Mouse (Mus musculus) T-helper 17 cell (primary cell): ENCODE data around the gene Pacs2.

Source experiments
- in situ Hi-C, 2 experiments: fragments of 300-600 bp; cut with MboI, MseI; formaldehyde crosslinking; loops; 1 replicate in 1 of 2; 2 replicates in 1 of 2; pipeline ENCODE4 v1.15.1; 2025; ENCODE audit warnings: high pct_unique_total_duplicates in 2 of 2

Pacs2 gene

GRCm38 (mm10) chr12:113013604-113014558 is at the start of gene Pacs2:
TSS of gene Pacs2 (plus strand) at chr12:113014508.
- in situ Hi-C loops: no loop called here

GRCm38 (mm10) chr12:112965783-112966182 is 48.5 kb upstream of the Pacs2 start:
- in situ Hi-C loops: no loop called here

- in situ Hi-C loops: no loop called here
Observed at GRCm38 (mm10) chr12:112968943-112969342, 45.4 kb upstream of the Pacs2 start.

- in situ Hi-C loops: no loop called here
Observed at GRCm38 (mm10) chr12:112969616-112970015, 44.7 kb upstream of the Pacs2 start.

GRCm38 (mm10) chr12:112974736-112975135 is 39.6 kb upstream of the Pacs2 start:
- in situ Hi-C loops: no loop called here

GRCm38 (mm10) chr12:112976371-112977073 is 37.8 kb upstream of the Pacs2 start, which contains the start of gene Btbd6:
TSS of gene Btbd6 (plus strand) at chr12:112976482.
- in situ Hi-C loops: no loop called here

GRCm38 (mm10) chr12:112977156-112977555 is 37.2 kb upstream of the Pacs2 start:
- in situ Hi-C loops: no loop called here

- in situ Hi-C loops: no loop called here
Observed at GRCm38 (mm10) chr12:112982031-112982430, 32.3 kb upstream of the Pacs2 start.

- in situ Hi-C loops: no loop called here
Observed at GRCm38 (mm10) chr12:112985346-112985745, 29.0 kb upstream of the Pacs2 start.

GRCm38 (mm10) chr12:112987877-112988276 is 26.4 kb upstream of the Pacs2 start:
- in situ Hi-C loops: no loop called here

GRCm38 (mm10) chr12:112990706-112991405 is 23.5 kb upstream of the Pacs2 start:
- in situ Hi-C loops: no loop called here

GRCm38 (mm10) chr12:112991444-112991843 is 22.9 kb upstream of the Pacs2 start:
- in situ Hi-C loops: no loop called here

- in situ Hi-C loops: no loop called here
Observed at GRCm38 (mm10) chr12:112994153-112994552, 20.2 kb upstream of the Pacs2 start.

- in situ Hi-C loops: loop anchor here in 1 of 2 experiments (10.0 kb wide), 1 partner anchor 55 kb away; no protein-coding TSS in a partner anchor
Observed at GRCm38 (mm10) chr12:112999569-113000293, 14.6 kb upstream of the Pacs2 start.

GRCm38 (mm10) chr12:113000294-113001132 is 13.8 kb upstream of the Pacs2 start, which contains the start of gene Brf1:
TSS of gene Brf1 (minus strand) at chr12:113000704.
- in situ Hi-C loops: loop anchor here in 1 of 2 experiments (10.0 kb wide), 1 partner anchor 54 kb away; no protein-coding TSS in a partner anchor

GRCm38 (mm10) chr12:113001133-113001474 is 13.2 kb upstream of the Pacs2 start:
- in situ Hi-C loops: loop anchor here in 1 of 2 experiments (10.0 kb wide), 1 partner anchor 54 kb away; no protein-coding TSS in a partner anchor

GRCm38 (mm10) chr12:113002667-113003066 is 11.6 kb upstream of the Pacs2 start:
- in situ Hi-C loops: loop anchor here in 1 of 2 experiments (10.0 kb wide), 1 partner anchor 52 kb away; no protein-coding TSS in a partner anchor

GRCm38 (mm10) chr12:113004011-113004410 is 10.3 kb upstream of the Pacs2 start:
- in situ Hi-C loops: loop anchor here in 1 of 2 experiments (10.0 kb wide), 1 partner anchor 51 kb away; no protein-coding TSS in a partner anchor

GRCm38 (mm10) chr12:113004993-113005392 is 9.3 kb upstream of the Pacs2 start:
- in situ Hi-C loops: loop anchor here in 1 of 2 experiments (10.0 kb wide), 1 partner anchor 50 kb away; no protein-coding TSS in a partner anchor
